16 mouse cellular contexts compared by ENCODE assay signal in genomic region chr13:54864048-54864447, GRCm38 (mm10).
DNase-seq lines count a peak whose midpoint lies in the region; ATAC-seq and TF ChIP-seq lines count a peak whose summit lies in the region.
"Had no signal": no experiment of that assay in that cellular context is flagged by ENCODE, and none has a peak within 500 bp of the region (broad histone marks: within the 10 kb centered on the region; RNA-seq: fewer than 3 reads in every experiment).

No protein-coding gene starts in this region.

- ATAC-seq in cerebellum, adult (ENCODE audit: insufficient number of reproducible peaks, low FRiP score, low TSS enrichment) = no peak
- ATAC-seq in hindbrain, embryonic 11.5 days (ENCODE audit: low FRiP score) = no peak
- no peak for ATAC-seq in midbrain, postnatal 0 days (ENCODE audit: low FRiP score)
- ATAC-seq: intestine, embryonic 15.5 days; Patski had no signal

- no peaks in the 10 kb centered on the region for H3K9me3 ChIP-seq in hindbrain, embryonic 11.5 days (ENCODE audit: control insufficient read depth, low read length)
- no peaks in the 10 kb centered on the region for H3K9me3 ChIP-seq in midbrain, postnatal 0 days (ENCODE audit: low read length)
- H3K9me3 ChIP-seq: heart, embryonic 13.5 days; intestine, embryonic 15.5 days; limb, embryonic 12.5 days; stomach, embryonic 15.5 days had no signal

- H3K27ac ChIP-seq in hindbrain, embryonic 11.5 days (ENCODE audit: low read depth, low read length) = no peak overlapping the region
- H3K27ac ChIP-seq in midbrain, postnatal 0 days (ENCODE audit: low read depth, low read length) = no peak overlapping the region
- H3K27ac ChIP-seq: heart, embryonic 13.5 days; intestine, embryonic 15.5 days; limb, embryonic 12.5 days; stomach, embryonic 15.5 days had no signal

- peak; percentile 27 to 29 for DNase-seq in cerebellum, postnatal 10 days
- peak; percentile 74 for DNase-seq in ZHBTc4 (ENCODE audit: low read depth, low spot score)
- DNase-seq in hindbrain, embryonic 11.5 days (ENCODE audit: low spot score) = peak; percentile 55
- DNase-seq in midbrain, postnatal 0 days (ENCODE audit: low spot score) = peak; percentile 84
- no peak for DNase-seq in lung, postnatal 14 days
- DNase-seq in heart, adult 11 months = no peak
- no peak for DNase-seq in gastrocnemius, postnatal 14 days
- DNase-seq: cerebellum, postnatal 25 days; lung, embryonic 14.5 days; right cerebral cortex, postnatal 14 days had no signal

- H3K4me1 ChIP-seq in hindbrain, embryonic 11.5 days (replicated peaks; ENCODE audit: control insufficient read depth, insufficient read depth, low read length) = no peaks in the 10 kb centered on the region
- no peaks in the 10 kb centered on the region for H3K4me1 ChIP-seq in midbrain, postnatal 0 days (ENCODE audit: insufficient read depth, low read length)
- H3K4me1 ChIP-seq: heart, embryonic 13.5 days; intestine, embryonic 15.5 days; limb, embryonic 12.5 days; stomach, embryonic 15.5 days had no signal

- 51% methylated on average over 10 of the region's 10 CpGs for WGBS in hindbrain, embryonic 11.5 days
- 41% methylated on average over 10 of the region's 10 CpGs for WGBS in midbrain, postnatal 0 days

- H3K36me3 ChIP-seq in hindbrain, embryonic 11.5 days (ENCODE audit: control insufficient read depth, insufficient read depth, low read length) = no peaks in the 10 kb centered on the region
- no peaks in the 10 kb centered on the region for H3K36me3 ChIP-seq in midbrain, postnatal 0 days (ENCODE audit: insufficient read depth, low read length)
- H3K36me3 ChIP-seq: heart, embryonic 13.5 days; intestine, embryonic 15.5 days; limb, embryonic 12.5 days; stomach, embryonic 15.5 days had no signal

- TF ChIP-seq CTCF in midbrain, postnatal 0 days (IDR thresholded peaks at IDR 0.05) = no peak

- no peak overlapping the region for H3K4me3 ChIP-seq in hindbrain, embryonic 11.5 days (ENCODE audit: low read depth, low read length)
- no peak overlapping the region for H3K4me3 ChIP-seq in midbrain, postnatal 0 days (ENCODE audit: low read depth, low read length)
- H3K4me3 ChIP-seq: heart, embryonic 13.5 days; intestine, embryonic 15.5 days; limb, embryonic 12.5 days; stomach, embryonic 15.5 days had no signal

- no peak overlapping the region for H3K4me2 ChIP-seq in hindbrain, embryonic 11.5 days (replicated peaks; ENCODE audit: low read depth, low read length)
- no peak overlapping the region for H3K4me2 ChIP-seq in midbrain, postnatal 0 days (ENCODE audit: low read depth, low read length, poor library complexity, severe bottlenecking)
- H3K4me2 ChIP-seq: heart, embryonic 13.5 days; intestine, embryonic 15.5 days; limb, embryonic 12.5 days; lung, embryonic 14.5 days; stomach, embryonic 15.5 days had no signal

- intact Hi-C loops in gastrocnemius, postnatal 14 days (cut with DNase I; ENCODE audit: low total_unique reads) = no loop called here

- H3K9ac ChIP-seq in hindbrain, embryonic 11.5 days (ENCODE audit: low read depth, low read length) = no peak overlapping the region
- H3K9ac ChIP-seq in midbrain, postnatal 0 days (replicated peaks; ENCODE audit: low read length, poor library complexity, severe bottlenecking) = no peak overlapping the region
- H3K9ac ChIP-seq: heart, embryonic 13.5 days; intestine, embryonic 15.5 days; limb, embryonic 12.5 days; lung, embryonic 14.5 days; stomach, embryonic 15.5 days had no signal

- H3K27me3 ChIP-seq in hindbrain, embryonic 11.5 days (ENCODE audit: control insufficient read depth, insufficient read depth, low read length) = no peaks in the 10 kb centered on the region
- no peaks in the 10 kb centered on the region for H3K27me3 ChIP-seq in midbrain, postnatal 0 days (ENCODE audit: insufficient read depth, low read length)
- H3K27me3 ChIP-seq: intestine, embryonic 15.5 days; stomach, embryonic 15.5 days had no signal

Comparison
In these comparisons a context has a peak if more than half of its experiments do, and no peak if none do; other contexts are left out.
1. DNase-seq: peak in cerebellum, postnatal 10 days (2 of 2), ZHBTc4 (single experiment), hindbrain, embryonic 11.5 days (single experiment) and midbrain, postnatal 0 days (single experiment); none in lung, postnatal 14 days (single experiment), heart, adult 11 months (single experiment) and gastrocnemius, postnatal 14 days (single experiment).